Mouse (Mus musculus) testis, adult 2 months (tissue): Measurements from ENCODE around the gene Hoxc10.

Experiments
- CTCF ChIP-seq: fragments of 200-500 bp; IDR thresholded peaks from 2 replicates; pipeline ENCODE4 v1.5.1; 2012; ENCODE audit warnings: low read depth, mild to moderate bottlenecking, inconsistent platforms, low read length, moderate library complexity; ENCODE audit not compliant: control insufficient read depth, insufficient read depth, insufficient replicate concordance
- POLR2A ChIP-seq: fragments of 200-500 bp; IDR thresholded peaks from 2 replicates; pipeline ENCODE4 v1.6.1; 2012; ENCODE audit warnings: low read depth, mild to moderate bottlenecking, inconsistent platforms, low read length, moderate library complexity; ENCODE audit not compliant: control insufficient read depth

GRCm38 (mm10) chr15:102997431-102997830 lies 30.8 kb downstream of the Hoxc10 start:
- TF ChIP-seq CTCF: no peak
- TF ChIP-seq POLR2A: no peak
